Mouse (Mus musculus) cerebellum, adult 2 months (tissue): Measurements from ENCODE around the gene Eno1.

ENCODE experiments used
- CTCF ChIP-seq: fragments of 200-500 bp; IDR thresholded peaks from 2 replicates; pipeline ENCODE4 v1.5.1; 2011; ENCODE audit warnings: low read depth, mild to moderate bottlenecking, control low read depth, low read length, moderate library complexity, borderline replicate concordance; ENCODE audit not compliant: insufficient read depth
- POLR2A ChIP-seq: fragments of 200-500 bp; IDR thresholded peaks from 2 replicates; pipeline ENCODE4 v1.6.1; 2011; ENCODE audit warnings: low read length, control low read depth, borderline replicate concordance; ENCODE audit not compliant: insufficient read depth

DNA sequence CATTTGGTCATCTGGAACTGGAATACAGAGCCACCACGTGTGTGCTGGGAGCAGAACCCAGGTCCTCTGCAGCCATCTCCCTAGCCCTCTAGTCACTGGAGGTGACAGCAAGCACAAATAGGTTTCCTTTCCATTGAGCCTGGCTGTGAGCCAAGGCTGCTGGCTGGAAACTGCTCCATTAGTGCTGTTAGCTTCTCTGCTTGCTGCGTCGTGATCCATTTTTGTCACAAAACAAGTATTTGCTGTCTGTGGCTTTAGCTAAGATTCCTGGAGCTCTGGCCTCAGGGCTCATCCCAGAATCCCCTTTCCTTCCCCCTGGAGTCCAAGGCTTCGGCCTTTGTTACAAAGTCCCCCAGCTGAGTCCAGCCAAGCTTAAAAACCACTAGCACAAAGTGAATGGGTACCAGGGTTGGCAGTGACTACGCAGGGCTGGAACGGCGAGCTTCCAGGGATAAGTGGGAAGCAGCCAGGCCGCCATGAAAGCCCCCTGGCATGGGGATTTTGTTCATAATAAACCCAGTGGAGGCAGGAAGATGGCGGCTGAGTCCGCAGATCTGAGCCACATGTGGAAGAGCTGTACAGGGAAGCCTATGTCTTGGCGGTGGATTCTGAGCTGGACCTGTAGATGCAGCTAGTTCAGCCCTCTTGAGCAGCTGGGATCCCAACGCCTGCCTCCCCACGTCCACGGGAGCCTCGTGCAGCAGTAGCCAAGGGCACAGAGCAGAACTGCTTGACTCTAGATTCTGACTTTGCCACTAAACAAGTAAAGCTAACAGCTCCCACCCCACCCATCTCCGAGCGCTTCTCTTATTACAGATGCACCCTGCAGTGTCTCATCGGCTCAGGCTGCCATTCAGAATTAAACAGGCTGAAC is 14.3 kb downstream of the Eno1 start:
- TF ChIP-seq POLR2A (no peak), CTCF (no peak)
